Mouse (Mus musculus): Measurements from ENCODE around the gene Cct5.

GRCm38 (mm10) chr15:31601279-31601645 lies 342 bp downstream of the Cct5 start:
- TF ChIP-seq ZC3H11A (IDR thresholded peaks at IDR 0.05; ENCODE audit: borderline replicate concordance, low read depth, low read length), result no peak
- no peak for TF ChIP-seq ZNF384 (IDR thresholded peaks at IDR 0.05; ENCODE audit: low read depth, low read length)
- TF ChIP-seq CHD2 (IDR thresholded peaks at IDR 0.05; ENCODE audit: low read depth, low read length), result no peak
- TF ChIP-seq MAFK (IDR thresholded peaks at IDR 0.05; ENCODE audit: insufficient read depth, low read depth, low read length), result no peak
- TF ChIP-seq HCFC1 (IDR thresholded peaks at IDR 0.05; ENCODE audit: borderline replicate concordance, insufficient read depth, low read length), result no peak

Measured in ES-E14 (cell line).